Mouse (Mus musculus): ENCODE results near the gene Mcrip1.

- TF ChIP-seq CTCF (IDR thresholded peaks at IDR 0.05; ENCODE audit: low read depth) (no peak), EP300 (optimal IDR thresholded peaks at IDR 0.05) (no peak)
These were observed 26.4 kb upstream of the Mcrip1 start for GRCm38 (mm10) chr11:120575940-120576339.
